Mouse (Mus musculus) erythroblast, embryonic 14.5 days (primary cell): ENCODE measurements at regions not wholly inside any gene's neighbourhood (a gene's known extent, or its start where the extent isn't known, plus 50 kb on each side); places are given as distances from the start of the nearest gene placed in this dataset.

Source experiments
- GATA1 ChIP-seq: IDR thresholded peaks from 2 replicates; pipeline ENCODE4 v1.6.1; 2012; ENCODE audit warnings: low read length, inconsistent platforms, mixed read lengths
- TAL1 ChIP-seq: IDR thresholded peaks from 3 replicates; pipeline ENCODE4 v1.6.1; 2012; ENCODE audit warnings: low read length, inconsistent platforms, mixed read lengths

- no peak for TF ChIP-seq GATA1
- TF ChIP-seq TAL1, result no peak
Measured at GRCm38 (mm10) chr2:78753918-78754317, 114.0 kb upstream of the Ube2e3 start.
